Mouse (Mus musculus): ENCODE measurements around the gene Prpf38b.

The Prpf38b gene

DNA sequence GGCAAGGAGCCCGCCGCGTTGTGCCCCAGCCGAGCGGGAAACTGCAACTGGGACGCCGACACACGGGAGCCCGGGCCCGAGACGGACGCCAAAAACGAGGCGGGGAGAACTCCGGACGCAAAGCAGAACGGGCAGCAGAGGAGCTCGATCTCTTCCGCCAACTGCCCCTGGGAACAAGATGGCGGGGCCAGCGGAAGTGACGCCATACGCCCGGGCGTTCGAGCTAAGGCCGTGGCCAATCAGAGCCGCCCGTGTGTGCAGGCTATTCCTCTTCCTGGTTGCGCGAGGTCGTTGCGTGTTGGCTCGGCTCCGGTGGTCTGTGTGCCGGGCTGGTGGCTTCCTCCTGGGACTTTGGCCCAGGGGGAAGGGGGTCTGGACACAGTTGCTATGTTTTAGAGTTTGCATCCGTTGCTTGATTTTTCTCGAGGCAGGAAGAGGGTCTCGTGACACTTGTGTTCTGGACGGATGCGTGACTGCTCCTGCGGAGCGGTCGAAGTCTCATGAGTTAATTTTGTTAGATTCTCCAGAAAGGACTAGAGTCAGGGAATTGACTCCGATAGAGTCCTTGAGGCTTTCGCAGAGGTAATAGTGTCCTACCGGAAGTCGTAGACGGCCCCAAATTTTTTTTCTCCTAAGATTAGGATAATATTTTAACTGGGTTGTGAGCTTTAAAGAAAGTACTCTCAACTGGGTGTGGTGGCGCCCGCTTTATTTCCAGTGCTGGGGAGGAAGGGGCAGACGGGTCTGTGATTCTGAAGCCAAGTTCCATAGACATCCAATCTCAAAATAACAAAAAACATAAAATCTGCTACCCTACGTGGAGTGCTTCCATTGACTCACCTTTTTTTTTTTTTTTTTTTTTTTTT is at the start of gene Prpf38b:
TSS of gene Prpf38b (minus strand) at position 180 of the 866 bp plus-strand sequence.
- peak; percentile 90 for DNase-seq (ENCODE audit: low spot score)

- no peak for DNase-seq (ENCODE audit: low spot score)
Observed at GRCm38 (mm10) chr3:108961226-108961625, 49.7 kb upstream of the Prpf38b start.

GRCm38 (mm10) chr3:108959680-108960295 is 48.3 kb upstream of the Prpf38b start:
- no peak for DNase-seq (ENCODE audit: low spot score)

- DNase-seq (ENCODE audit: low spot score), result no peak
Observed at GRCm38 (mm10) chr3:108957976-108958375, 46.4 kb upstream of the Prpf38b start.

DNA sequence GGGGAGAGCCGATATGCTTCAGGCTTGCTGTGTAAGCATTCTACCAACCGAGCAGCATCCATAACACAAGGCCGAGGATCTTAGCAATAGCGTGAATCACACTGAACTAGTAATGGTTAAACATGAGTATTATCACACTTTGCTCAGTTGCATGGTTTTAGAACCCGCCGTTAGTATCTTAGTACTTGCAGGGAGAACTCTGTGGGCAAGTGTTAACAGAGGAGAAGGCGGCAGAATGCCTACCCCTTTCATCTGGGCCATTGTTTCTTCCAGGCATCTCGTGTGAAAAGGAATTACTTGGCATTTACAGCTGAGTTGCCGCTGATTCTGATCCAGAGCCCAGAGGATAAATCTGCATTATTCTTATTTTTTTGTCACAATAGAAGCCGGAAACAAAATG is 29.5 kb upstream of the Prpf38b start:
- no peak for DNase-seq (ENCODE audit: low spot score)

DNA sequence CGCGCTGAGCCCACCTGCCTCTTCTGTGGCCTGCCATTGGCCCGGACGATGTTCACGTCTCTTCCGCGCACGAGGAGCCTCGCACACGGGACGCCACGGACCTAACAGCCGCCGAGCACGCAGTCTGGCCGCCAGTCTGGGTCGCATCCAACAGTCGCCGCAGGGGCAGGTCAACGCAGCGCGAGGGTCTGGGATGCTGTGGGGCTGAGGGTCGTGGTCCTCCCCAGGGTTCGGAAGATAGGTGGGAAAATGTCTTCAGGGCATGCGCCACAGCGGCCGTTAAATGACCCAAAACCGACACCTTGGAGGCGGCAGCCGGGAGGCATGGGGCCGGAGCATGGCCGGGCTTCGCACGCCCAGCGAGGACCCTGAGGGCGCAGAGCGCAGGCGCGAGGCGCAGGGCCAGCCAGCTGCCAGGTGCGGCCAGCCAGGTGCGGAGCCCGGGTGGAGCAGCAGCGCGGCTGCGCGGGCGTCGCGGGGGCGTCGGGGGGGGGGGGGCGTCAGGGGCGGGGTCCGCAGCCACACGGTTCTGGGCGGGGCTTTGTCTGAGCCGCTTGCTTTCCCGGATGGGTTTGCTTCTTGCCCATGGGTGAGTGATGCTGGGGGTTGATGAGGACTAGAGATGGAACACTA is 28.6 kb upstream of the Prpf38b start, which contains the start of gene Gm9857:
TSS of gene Gm9857 (minus strand) at position 445 of the 633 bp plus-strand sequence.
- DNase-seq (ENCODE audit: low spot score), result no peak

GRCm38 (mm10) chr3:108939573-108939972 is 28.0 kb upstream of the Prpf38b start, which contains the start of gene Henmt1:
Henmt1 (plus strand) TSS chr3:108939873.
- DNase-seq (ENCODE audit: low spot score), result no peak

DNA sequence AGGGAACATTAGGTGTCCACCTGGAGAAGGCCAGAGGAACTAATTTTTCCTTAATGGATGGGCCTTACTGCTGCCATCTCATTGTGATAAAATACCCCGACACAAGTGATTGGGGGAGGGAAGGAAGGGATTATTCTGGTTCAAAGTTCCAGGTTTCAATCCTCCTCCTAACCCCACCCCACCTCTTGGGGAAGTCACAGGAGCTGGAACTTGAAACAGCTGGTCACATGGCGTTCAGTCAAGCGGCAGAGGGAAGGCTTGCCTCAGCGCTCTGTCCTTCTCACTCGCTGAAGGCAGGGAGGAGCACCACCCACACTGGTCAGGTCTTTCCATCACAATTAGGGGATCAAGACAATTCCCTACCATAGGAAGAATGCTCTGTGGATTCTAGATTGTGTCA is 27.2 kb upstream of the Prpf38b start:
- DNase-seq (ENCODE audit: low spot score), result no peak

DNA sequence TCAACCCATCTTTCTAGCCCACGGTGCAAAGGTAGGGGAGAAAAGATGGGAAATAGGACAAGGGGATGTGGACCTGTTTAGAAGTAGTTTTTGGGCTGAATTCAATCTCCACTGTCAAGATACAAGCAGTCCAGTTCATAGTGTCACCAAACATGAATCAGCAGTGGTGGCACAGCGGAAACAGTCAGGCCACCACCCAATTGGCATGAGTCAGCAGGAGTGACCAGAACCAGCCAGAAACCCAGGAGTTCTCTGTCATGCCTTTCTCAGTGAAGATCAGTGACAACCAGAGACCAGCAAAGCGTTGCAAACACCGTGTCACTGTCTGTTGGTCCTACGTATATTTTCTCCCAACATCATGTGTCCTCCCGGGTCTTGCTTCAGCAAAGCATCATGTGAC is 22.0 kb upstream of the Prpf38b start:
- DNase-seq (ENCODE audit: low spot score), result no peak

DNA sequence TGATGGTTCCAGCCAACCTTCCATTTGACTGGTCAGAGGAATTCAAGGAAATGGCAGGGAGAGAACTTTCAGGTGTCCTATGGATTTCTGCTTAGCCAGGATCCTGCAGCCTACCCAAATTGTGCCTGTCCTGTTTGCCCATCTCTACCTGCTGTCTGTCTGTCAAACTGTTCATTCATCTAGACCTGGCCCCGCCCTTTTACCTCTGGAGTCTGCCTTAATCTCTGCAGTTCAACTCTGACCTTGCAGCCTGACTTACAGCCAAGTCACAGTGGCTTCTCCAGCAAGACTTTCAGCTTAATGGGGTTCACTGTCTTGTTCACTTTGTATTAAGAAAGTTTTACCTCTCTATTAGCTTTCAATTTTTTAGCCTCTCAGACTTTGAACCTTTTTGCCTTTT is 14.8 kb upstream of the Prpf38b start:
- no peak for DNase-seq (ENCODE audit: low spot score)

GRCm38 (mm10) chr3:108925677-108926076 is 14.2 kb upstream of the Prpf38b start:
- no peak for DNase-seq (ENCODE audit: low spot score)

DNA sequence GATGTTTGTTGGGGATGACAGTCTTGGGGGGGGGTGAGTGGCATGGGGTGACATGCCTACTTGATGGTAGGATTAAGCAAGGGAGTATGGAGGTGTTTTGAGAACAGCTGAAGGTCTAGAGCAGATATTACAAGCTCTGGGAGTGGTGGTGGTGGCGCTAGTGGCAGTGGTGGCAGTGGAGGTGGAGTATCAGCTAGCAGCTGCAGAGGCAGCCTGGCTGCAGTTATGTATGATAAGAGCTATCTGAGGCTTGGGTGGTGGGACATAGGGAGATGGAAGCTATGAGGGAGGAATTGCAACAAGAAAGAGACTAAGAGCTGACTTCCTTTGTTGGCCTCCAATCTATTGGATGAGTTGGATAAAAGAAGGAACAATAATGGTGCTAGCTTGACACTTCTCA is 10.3 kb upstream of the Prpf38b start:
- DNase-seq (ENCODE audit: low spot score), result no peak

DNA sequence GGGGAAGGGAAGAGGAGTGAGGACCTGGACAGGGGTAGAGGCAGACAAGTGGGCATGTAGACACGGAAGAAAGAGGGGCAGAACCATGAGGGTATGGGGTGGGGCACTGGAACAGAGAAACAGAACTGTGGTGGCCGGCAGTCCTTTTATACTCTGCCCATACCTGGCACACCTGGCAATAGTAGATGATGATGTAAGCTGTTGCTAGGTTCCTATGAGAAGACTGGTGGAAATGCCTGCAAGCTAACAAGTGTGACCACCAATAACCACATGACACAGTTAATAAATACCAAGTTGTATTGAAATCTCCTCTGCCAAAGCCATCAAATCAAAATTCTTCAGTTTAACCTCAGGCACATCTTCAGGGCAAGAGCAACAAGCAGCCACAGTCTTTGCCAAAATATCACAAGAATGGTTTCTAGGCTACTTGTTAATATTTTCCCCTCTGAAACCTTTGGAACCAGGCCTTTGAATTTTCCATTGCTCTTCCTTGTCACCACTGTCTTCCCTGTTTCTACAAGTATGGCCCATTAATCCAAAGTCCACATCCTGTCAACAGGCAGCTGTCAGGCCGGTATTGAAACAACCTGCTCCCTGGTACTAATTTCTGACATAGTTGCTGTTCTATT is 9.0 kb upstream of the Prpf38b start:
- DNase-seq (ENCODE audit: low spot score), result no peak

DNA sequence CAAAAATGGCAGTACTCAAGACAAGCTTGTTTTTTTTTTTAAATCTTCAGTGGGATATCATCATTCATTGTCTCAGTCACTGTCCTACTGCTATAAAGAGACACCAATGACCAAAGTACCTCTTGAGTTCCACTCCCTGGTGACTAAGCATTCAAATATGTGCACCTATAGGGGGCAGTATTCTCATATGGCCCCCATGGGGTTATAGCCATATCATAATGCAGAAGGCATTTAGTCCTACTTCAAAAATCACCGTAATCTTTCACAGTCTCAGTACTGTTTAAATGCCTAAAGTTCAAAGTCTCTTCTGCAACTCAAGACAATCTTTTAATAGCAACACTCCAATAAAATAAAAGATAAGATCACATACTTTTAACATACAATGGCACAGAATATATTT is 7.3 kb upstream of the Prpf38b start:
- DNase-seq (ENCODE audit: low spot score), result no peak

DNA sequence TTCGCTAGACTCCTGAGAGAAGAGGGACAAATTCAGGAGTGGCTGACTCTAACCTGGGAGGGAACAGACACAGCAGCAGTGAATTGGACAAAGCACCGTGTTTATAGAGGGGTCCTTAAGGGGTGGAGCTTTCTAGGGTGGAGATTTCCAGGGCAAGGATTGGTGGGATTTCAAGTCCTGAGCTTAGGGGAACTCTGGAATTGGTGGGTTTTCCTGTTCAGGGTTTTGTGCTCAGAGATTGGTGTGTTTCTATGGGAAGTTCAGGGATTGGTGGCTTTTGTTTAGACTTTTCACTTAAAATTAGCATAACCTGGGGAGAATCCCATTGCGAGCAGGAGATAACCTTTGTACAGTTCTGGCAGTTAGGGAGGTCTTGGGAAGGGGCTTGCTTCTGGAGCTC is 6.5 kb upstream of the Prpf38b start:
- no peak for DNase-seq (ENCODE audit: low spot score)

DNA sequence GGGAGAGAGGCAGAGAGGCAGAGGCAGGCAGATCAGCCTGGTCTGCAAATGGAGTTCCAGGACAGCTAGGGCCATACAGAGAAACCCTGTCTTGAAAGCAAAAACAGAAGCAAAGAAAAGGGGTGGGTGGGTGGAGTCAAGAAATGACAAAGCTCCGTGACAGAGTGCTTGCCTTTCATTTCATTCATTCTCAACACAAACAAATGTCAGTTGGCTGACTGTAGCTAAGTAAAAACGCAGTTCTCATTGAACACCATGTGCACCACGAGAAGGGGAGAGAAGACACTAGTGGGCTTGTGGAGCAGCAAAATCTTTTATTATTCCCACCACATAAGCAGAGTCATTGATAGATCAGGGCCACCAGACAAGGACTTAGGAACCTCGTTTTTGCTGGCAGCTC is 5.3 kb upstream of the Prpf38b start:
- no peak for DNase-seq (ENCODE audit: low spot score)

DNA sequence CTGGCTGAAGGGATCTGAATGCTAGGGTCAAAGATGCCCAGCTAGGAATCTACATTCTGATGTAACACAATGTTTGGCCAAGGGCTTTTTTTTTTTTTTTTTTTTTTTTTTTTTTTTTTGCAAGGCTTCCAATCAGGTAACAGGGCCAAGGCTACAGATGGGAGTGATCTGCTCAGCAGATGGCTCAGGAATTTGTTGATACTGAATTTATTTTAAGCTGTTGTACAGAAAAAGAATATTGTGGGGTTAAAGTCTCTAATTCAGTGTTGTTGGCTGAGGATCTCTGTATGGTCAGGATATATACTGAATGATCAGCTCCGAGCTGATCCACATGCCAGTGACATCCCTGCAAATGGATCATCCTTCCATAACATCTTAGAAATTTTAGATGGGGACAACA is 4.5 kb upstream of the Prpf38b start:
- no peak for DNase-seq (ENCODE audit: low spot score)

- peak; percentile 67 for DNase-seq (ENCODE audit: low spot score)
Observed at GRCm38 (mm10) chr3:108911081-108911547, 413 bp downstream of the Prpf38b start.

DNA sequence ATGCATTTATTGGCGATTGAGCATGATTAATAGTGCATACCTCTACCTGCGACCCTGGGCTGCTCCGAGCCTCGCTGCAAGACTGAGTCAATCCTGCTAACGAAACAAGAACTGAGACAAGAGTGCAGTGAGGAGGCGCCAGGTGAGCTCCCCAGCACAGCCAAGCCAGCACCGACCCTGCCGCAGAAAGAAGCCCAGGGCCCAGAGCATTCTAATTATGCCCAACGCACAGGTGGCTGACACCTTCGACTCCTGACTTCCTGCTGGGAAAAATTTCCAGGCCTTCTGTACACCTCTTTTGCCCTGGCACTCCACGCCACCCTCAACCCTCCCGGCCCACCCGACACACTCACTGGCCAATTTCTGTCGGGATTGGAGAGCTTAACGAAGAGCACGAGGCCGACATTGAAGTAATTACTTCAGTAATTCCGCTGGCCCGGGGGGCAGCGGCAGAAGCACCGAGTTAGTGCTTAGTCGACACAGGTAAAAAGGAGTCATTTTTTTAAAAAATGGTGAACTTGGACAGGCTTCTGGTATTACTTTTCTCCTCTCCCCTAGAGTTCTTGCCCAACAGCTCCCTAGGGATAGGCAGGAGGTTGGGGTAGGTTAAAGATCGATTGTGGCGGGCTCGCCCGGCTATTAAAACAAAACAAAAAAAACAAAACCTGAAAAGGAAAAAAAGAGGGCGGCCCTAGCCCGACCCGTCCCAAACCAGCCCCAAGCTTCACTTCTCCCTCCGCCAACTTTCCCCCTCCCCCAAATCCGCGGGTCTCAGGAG is 1.0 kb downstream of the Prpf38b start:
- DNase-seq (ENCODE audit: low spot score), result peak; percentile 14

DNA sequence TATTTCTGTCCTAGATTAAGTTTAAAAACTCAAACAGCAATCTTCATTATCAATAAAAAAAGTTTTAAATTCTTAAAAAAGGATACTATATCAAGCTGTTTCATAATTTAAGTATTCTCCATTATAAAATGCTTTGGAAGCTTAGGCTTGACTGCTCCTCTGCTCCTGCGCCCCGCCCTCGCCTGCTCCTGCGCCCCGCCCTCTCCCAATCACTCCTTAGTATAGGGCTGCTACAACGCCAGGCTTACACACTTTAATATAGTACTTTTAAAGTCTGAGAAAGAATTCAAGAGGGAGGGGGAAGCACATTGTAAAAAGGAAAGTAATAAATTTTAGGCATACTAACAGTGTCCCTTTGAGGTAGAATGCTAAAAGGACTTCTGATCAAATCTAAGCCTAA is 8.6 kb downstream of the Prpf38b start:
- DNase-seq (ENCODE audit: low spot score), result no peak

- DNase-seq (ENCODE audit: low spot score), result no peak
Observed at GRCm38 (mm10) chr3:108902038-108902437, 9.5 kb downstream of the Prpf38b start.

- no peak for DNase-seq (ENCODE audit: low spot score)
Observed at GRCm38 (mm10) chr3:108900681-108901080, 10.8 kb downstream of the Prpf38b start.

Data from spleen, adult 12 weeks (tissue).